Mouse (Mus musculus) forebrain, embryonic 11.5 days (tissue): ENCODE results near the gene Pdrg1. TPM values are rescaled to one million over a fixed set of nuclear protein-coding genes. Genes with fewer than 3 reads are reported as not detected.

Experiments
- ATAC-seq: fragments of 200-750 bp; cut with Nextera tagmentation; replicated peaks from 2 replicates; pipeline ENCODE4 v1.8.0; 2017; ENCODE audit warnings: moderate TSS enrichment; ENCODE audit not compliant: low FRiP score
- DNase-seq: peaks from one replicate; pipeline ENCODE4 v3.0.0-alpha.2; 2017; ENCODE audit warnings: low spot score
- H3K27ac ChIP-seq: fragments of 300-500 bp; sonication (generic); 2 replicates; pipeline ENCODE4 v1.5.1; 2014; ENCODE audit warnings: low read depth, low read length
- H3K27me3 ChIP-seq: fragments of 300-500 bp; sonication (generic); 2 replicates; pipeline ENCODE4 v1.6.1; 2014; ENCODE audit warnings: mild to moderate bottlenecking, low read length, mixed read lengths; ENCODE audit not compliant: control insufficient read depth, insufficient read depth
- H3K36me3 ChIP-seq: fragments of 300-500 bp; sonication (generic); 2 replicates; pipeline ENCODE4 v1.6.1; 2014; ENCODE audit warnings: mild to moderate bottlenecking, low read length, moderate library complexity, mixed read lengths; ENCODE audit not compliant: control insufficient read depth, insufficient read depth
- H3K4me1 ChIP-seq: fragments of 300-500 bp; sonication (generic); replicated peaks from 2 replicates; pipeline ENCODE4 v1.6.1; 2014; ENCODE audit warnings: low read length, mixed read lengths; ENCODE audit not compliant: control insufficient read depth, insufficient read depth
- H3K4me2 ChIP-seq: fragments of 300-500 bp; sonication (generic); 2 replicates; pipeline ENCODE4 v1.6.1; 2014; ENCODE audit warnings: low read depth, mild to moderate bottlenecking, low read length, moderate library complexity, mixed read lengths; ENCODE audit not compliant: severe bottlenecking
- H3K4me3 ChIP-seq: fragments of 300-500 bp; sonication (generic); 2 replicates; pipeline ENCODE4 v1.5.1; 2014; ENCODE audit warnings: low read depth, low read length
- H3K9ac ChIP-seq: fragments of 300-500 bp; sonication (generic); 2 replicates; pipeline ENCODE4 v1.6.1; 2014; ENCODE audit warnings: low read length
- H3K9me3 ChIP-seq: fragments of 300-500 bp; sonication (generic); 2 replicates; pipeline ENCODE4 v1.6.1; 2016; ENCODE audit warnings: low read length, mixed read lengths; ENCODE audit not compliant: control insufficient read depth
- WGBS: fragments of 180-500 bp; shearing (Covaris S2); extraction: QIAGEN DNeasy Blood & Tissue Kit; methylation state at CpG from one replicate; pipeline ENCODE4 v1.1.7; 2014; 5-methylcytosine and 5-hydroxymethylcytosine counted together
- polyA plus RNA-seq: library from polyadenylated mRNA; unstranded; fragments of >200 nt; fragmentation: Nextera tagmentation; extraction: Ambion mirVana; gene quantifications from 2 replicates; pipeline ENCODE4 v1.2.1, GENCODE M21; 2014

Gene Pdrg1
- polyA plus RNA-seq: 64.9 and 77.5 TPM in 2 replicates

DNA sequence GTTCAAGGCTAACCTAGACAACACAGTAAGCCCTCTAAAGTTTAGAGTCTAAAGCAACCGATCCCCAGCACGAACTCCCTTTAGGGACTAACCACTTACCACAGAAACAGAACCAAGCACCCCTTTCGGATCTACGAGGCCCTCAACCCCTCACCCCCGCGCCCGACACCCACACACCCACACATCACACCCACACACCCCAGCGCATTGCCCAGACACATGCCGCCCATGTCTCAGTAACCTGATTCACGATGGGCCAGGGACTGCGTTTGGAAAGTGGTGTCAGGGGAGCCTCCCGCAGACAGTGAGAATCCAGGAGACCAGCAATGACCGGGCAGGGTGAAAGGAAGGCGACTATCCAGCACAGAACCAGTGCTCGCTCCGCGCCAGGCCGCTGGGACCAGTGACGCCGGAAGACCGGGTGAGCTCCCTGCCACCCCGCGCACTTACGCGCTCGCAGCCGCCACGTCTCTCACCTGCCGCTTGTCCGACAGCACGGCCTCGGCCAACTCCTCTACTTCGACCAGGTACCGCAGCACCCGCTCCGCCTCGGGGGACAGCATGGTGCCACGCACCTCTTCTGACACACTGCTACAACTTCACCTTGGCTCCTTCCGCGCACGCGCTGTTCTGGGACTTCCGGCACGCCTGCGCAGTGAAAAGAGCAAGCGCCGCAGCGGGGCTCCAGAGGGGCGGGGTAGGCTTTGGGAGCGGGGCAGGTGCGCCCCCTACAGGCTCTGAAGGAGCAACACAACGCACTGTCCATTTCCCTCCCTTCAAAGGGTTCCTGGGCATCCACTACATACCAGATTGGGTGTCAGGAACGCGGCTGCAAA is at the start of gene Pdrg1:
TSS of gene Pdrg1 (minus strand) at position 670 of the 836 bp plus-strand sequence.
- 2% methylated on average over 54 of the region's 54 CpGs for WGBS

DNA sequence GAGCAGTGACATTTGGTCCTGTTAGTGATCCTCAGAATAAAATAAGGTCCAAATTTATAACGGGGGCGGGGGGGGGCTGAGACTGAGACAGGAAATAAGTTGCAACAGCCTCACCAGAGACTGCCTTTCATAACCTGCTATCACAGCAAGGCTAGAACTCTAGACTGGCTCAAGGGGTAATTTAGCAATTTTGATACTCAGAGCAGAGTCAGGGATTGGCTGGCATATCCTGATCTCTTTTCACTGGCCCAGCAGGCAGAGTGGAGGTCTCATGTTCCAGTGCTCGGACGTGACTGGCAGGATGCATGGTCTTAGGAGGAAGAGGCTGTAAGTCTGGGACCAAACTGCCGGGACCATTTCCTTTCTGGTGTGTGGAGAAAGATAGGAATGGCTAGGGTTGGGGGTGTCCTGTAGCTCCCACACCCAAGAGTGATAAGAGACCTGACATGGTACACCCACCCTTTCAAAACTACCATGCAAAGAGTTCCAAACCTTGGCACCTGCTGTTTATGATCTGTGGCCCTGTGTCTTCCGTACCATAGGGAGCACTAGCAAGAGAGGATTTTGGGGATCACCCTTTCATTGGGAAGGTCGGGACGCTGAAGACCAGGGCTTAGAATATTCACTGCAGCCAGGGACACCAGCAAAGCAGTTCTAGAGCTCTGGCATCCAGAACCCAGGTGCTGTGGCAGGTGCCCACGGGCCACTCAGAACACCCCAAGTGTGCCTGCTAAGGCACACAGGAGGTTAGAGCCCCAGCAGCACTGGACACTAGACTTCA is 49.2 kb upstream of the Pdrg1 start:
- 78% methylated on average over 9 of the region's 9 CpGs for WGBS
- no peaks in the 10 kb centered on the region for H3K4me1 ChIP-seq
- DNase-seq: no peak

More for the DNA sequence above, at the start of gene Pdrg1:
- ATAC-seq (peak; percentile 96), DNase-seq (peak; percentile 97)
- Histone ChIP-seq H3K27ac (no peak within 1 kb of the TSS), H3K4me3 (peak within 1 kb of the TSS; percentile 85), H3K4me1 (peaks cover 8% of the 10 kb centered on the region), H3K27me3 (no peaks in the 10 kb centered on the region), H3K9ac (peak within 1 kb of the TSS; percentile 75), H3K9me3 (no peaks in the 10 kb centered on the region), H3K4me2 (peak within 1 kb of the TSS; percentile 86), H3K36me3 (peaks cover 2% of the 10 kb centered on the region; the same call in 1 of the 2 replicates)

DNA sequence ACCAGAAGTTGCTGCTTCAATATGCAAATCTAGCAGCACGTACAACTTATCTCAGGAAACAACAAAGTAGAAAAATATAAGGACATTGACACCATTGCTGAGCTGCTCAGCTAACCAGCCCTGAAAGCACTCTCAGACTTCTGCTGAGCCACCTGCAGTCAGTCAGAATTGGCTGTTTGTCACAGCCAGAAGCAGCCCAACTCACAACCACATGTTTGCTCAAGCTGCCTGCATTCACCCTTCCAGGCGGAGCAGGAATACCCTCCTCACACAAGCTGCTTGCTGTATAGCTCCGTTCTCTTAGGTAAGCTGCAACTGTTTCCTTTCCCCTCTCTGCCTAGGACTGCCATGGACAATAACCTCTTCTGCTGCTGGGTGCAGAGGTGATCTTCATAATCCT is 48.2 kb upstream of the Pdrg1 start:
- H3K4me1 ChIP-seq: no peaks in the 10 kb centered on the region
- H3K4me2 ChIP-seq: no peak overlapping the region
- ATAC-seq: no peak
- H3K36me3 ChIP-seq: no peaks in the 10 kb centered on the region
- H3K9me3 ChIP-seq: no peaks in the 10 kb centered on the region
- DNase-seq: no peak
- H3K4me3 ChIP-seq: no peak overlapping the region
- no peak overlapping the region for H3K27ac ChIP-seq
- H3K27me3 ChIP-seq: peaks cover 4% of the 10 kb centered on the region; the same call in 1 of the 2 replicates
- WGBS: 55% methylated on average over 3 of the region's 3 CpGs
- no peak overlapping the region for H3K9ac ChIP-seq

More for the DNA sequence above, 49.2 kb upstream of the Pdrg1 start:
- Histone ChIP-seq H3K9me3 (no peaks in the 10 kb centered on the region), H3K4me2 (no peak overlapping the region), H3K9ac (no peak overlapping the region), H3K36me3 (no peaks in the 10 kb centered on the region), H3K27me3 (peaks cover 4% of the 10 kb centered on the region; the same call in 1 of the 2 replicates), H3K4me3 (no peak overlapping the region), H3K27ac (no peak overlapping the region)
- no peak for ATAC-seq

DNA sequence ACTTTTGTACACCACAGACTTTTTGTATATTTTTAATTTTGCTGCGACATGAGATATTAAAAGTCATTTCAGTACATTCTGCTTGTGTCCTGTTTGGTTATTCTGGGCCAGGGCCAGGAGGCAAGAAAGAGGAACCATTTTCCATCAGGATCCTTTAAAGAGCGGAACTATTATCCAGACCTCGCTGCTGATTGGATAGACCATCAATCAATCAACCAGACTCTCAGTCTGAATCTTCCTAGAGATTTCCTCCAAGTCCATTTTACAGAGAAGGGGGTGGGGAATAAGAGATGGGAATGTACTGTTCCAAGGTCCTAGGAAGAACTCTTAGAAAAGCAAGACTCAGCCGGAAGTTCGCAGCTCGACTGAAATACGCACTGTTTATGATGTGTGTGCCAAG is 45.0 kb upstream of the Pdrg1 start:
- 87% methylated on average over 7 of the region's 7 CpGs for WGBS
- H3K9ac ChIP-seq: no peak overlapping the region
- H3K4me2 ChIP-seq: no peak overlapping the region
- no peaks in the 10 kb centered on the region for H3K9me3 ChIP-seq
- no peak overlapping the region for H3K27ac ChIP-seq
- ATAC-seq (no peak), DNase-seq (no peak)
- no peaks in the 10 kb centered on the region for H3K36me3 ChIP-seq
- no peaks in the 10 kb centered on the region for H3K27me3 ChIP-seq
- H3K4me3 ChIP-seq: no peak overlapping the region
- no peaks in the 10 kb centered on the region for H3K4me1 ChIP-seq

DNA sequence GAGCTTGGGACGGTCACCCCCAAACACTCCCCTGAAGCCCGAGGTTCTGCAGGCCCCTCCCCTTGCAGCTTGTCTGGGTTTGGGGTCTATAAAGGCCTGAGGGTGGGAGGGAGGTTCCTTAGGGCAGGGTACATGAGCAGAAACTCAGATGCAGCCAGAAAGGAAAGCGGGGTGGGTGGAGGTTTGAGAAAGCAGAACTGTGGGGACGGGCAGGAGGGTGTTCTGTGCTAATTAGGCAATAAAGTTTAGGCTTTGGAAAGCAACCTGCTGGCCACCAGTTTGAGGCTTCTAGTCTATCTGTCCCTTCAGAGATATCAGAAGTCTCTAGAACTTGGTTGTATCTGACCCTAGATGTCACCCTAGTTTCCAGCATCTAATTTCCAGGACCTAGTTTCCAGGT is 43.1 kb upstream of the Pdrg1 start:
- H3K9ac ChIP-seq: no peak overlapping the region
- WGBS: 74% methylated on average over 4 of the region's 4 CpGs
- no peak for DNase-seq

DNA sequence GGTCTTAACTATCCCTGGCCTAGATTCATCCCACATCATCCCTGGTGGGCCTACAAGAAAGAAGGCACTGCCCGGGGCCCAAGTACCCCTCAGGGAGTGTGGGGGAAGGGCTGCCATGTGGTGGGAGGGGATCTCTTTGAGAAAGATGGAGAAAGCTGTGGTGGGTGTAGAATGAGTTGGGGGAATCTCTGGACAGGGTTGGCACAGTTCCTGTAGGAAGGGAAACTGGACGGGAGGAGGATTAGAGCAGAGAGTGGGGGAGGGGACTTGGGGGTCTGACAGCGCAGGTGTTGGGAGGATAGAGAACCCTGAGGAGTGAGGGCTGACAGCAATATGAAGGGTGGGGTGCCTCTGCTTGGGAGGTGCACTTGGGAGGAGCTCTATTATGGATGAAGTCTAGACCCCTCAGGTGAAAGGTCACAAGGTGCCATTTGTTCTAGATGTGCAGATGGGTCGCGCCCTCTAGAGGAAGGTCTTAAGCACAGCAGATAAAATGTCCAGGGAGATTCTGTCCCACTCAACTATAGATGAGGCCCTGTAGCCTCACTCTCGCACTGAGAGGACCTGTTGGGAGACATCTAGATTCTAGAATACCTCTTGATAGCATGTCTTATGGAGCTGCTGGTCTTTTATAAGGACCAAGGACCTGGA is 40.2 kb upstream of the Pdrg1 start:
- no peak overlapping the region for H3K27ac ChIP-seq
- H3K27me3 ChIP-seq: peaks cover 17% of the 10 kb centered on the region
- H3K4me2 ChIP-seq: no peak overlapping the region
- H3K9me3 ChIP-seq: no peaks in the 10 kb centered on the region
- DNase-seq (no peak), ATAC-seq (no peak)
- H3K9ac ChIP-seq: no peak overlapping the region
- WGBS: 60% methylated on average over 6 of the region's 6 CpGs
- H3K4me3 ChIP-seq: no peak overlapping the region
- H3K4me1 ChIP-seq: no peaks in the 10 kb centered on the region
- no peaks in the 10 kb centered on the region for H3K36me3 ChIP-seq

More for the DNA sequence above, 43.1 kb upstream of the Pdrg1 start:
- no peak overlapping the region for H3K27ac ChIP-seq
- no peaks in the 10 kb centered on the region for H3K36me3 ChIP-seq
- H3K4me3 ChIP-seq: no peak overlapping the region
- no peak for ATAC-seq
- no peaks in the 10 kb centered on the region for H3K9me3 ChIP-seq
- H3K4me2 ChIP-seq: no peak overlapping the region
- no peaks in the 10 kb centered on the region for H3K4me1 ChIP-seq
- H3K27me3 ChIP-seq: peaks cover under 1% of the 10 kb centered on the region; the same call in 1 of the 2 replicates

DNA sequence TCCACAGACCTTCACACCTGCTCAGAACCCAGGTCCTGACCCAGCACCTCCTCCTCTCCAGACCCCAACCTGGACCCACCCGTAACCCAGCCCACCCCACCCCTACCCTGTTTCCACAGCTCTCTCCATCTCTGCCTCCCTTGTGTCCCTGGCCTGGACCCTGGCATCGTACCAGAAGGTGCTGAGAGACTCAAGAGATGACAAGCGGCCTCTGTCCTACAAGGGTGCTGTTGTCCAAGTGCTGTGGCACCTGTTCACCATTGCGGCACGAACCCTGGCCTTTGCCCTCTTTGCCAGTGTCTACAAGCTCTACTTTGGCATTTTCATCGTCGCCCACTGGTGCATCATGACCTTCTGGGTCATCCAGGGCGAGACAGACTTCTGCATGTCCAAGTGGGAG is 38.7 kb upstream of the Pdrg1 start:
- Histone ChIP-seq H3K4me1 (no peaks in the 10 kb centered on the region), H3K27ac (no peak overlapping the region), H3K4me3 (no peak overlapping the region), H3K4me2 (no peak overlapping the region), H3K27me3 (peaks cover 17% of the 10 kb centered on the region), H3K36me3 (no peaks in the 10 kb centered on the region), H3K9ac (no peak overlapping the region), H3K9me3 (no peaks in the 10 kb centered on the region)
- DNase-seq (no peak), ATAC-seq (no peak)
- 91% methylated on average over 8 of the region's 8 CpGs for WGBS

DNA sequence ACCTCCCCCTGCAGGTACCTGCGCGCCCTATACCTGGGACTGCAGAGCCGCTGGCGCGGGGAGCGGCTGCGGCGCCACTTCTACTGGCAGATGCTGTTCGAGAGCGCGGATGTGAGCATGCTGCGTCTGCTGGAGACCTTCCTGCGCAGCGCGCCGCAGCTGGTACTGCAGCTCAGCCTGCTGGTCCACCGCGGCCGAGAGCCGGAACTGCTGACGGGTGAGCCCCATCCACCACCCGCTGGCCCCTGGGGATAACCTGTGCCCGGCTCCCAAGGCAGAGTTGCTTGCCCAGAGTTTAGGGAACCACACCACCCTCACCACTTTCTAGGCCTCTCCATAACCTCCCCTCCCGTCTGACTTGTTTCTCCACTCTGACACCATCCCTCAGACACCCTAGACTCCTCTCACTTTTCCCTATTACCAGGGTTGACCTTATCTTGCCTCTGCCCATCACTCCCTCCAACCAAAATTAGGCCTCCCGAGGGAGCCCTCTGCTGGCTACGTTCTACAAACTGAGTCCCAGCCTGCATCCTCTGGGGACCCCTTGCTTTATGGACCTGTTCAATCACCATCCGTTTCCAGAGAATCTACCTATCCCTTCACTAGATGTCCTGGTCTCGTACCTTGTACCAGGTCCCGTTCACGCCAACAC is 37.6 kb upstream of the Pdrg1 start:
- no peaks in the 10 kb centered on the region for H3K36me3 ChIP-seq
- ATAC-seq: no peak
- no peaks in the 10 kb centered on the region for H3K9me3 ChIP-seq
- DNase-seq: no peak
- no peaks in the 10 kb centered on the region for H3K4me1 ChIP-seq
- H3K4me3 ChIP-seq: no peak overlapping the region
- no peak overlapping the region for H3K9ac ChIP-seq
- peaks cover 17% of the 10 kb centered on the region for H3K27me3 ChIP-seq
- no peak overlapping the region for H3K27ac ChIP-seq
- 10% methylated on average over 30 of the region's 30 CpGs for WGBS
- no peak overlapping the region for H3K4me2 ChIP-seq
